Mouse (Mus musculus) embryonic facial prominence, embryonic 11.5 days (tissue): ENCODE data around the gene Nfkbia. TPM values are rescaled to one million over a fixed set of nuclear protein-coding genes. Genes with fewer than 3 reads are reported as not detected.
A peak's percentile ranks its signal among the peaks of the same experiment; 100 is the strongest.

ENCODE experiments used
- ATAC-seq: fragments of 200-750 bp; cut with Nextera tagmentation; replicated peaks from 2 replicates; pipeline ENCODE4 v1.8.0; 2017; ENCODE audit warnings: low read depth; ENCODE audit not compliant: insufficient number of reproducible peaks, low FRiP score, low TSS enrichment
- DNase-seq: peaks from one replicate; pipeline ENCODE4 v3.0.0-alpha.2; 2015; ENCODE audit warnings: low spot score
- H3K27ac ChIP-seq: fragments of 300-500 bp; sonication (generic); replicated peaks from 2 replicates; pipeline ENCODE4 v1.5.1; 2014; ENCODE audit warnings: mild to moderate bottlenecking, low read depth, low read length, control low read depth
- H3K27me3 ChIP-seq: fragments of 300-500 bp; sonication (generic); 2 replicates; pipeline ENCODE4 v1.6.1; 2014; ENCODE audit warnings: mild to moderate bottlenecking, low read length, moderate library complexity, mixed read lengths; ENCODE audit not compliant: control insufficient read depth, insufficient read depth
- H3K36me3 ChIP-seq: fragments of 300-500 bp; sonication (generic); replicated peaks from 2 replicates; pipeline ENCODE4 v1.6.1; 2014; ENCODE audit warnings: low read depth, mild to moderate bottlenecking, low read length, moderate library complexity, mixed read lengths; ENCODE audit not compliant: control insufficient read depth, insufficient read depth
- H3K4me1 ChIP-seq: fragments of 300-500 bp; sonication (generic); 2 replicates; pipeline ENCODE4 v1.6.1; 2014; ENCODE audit warnings: low read length, mixed read lengths; ENCODE audit not compliant: control insufficient read depth, insufficient read depth
- H3K4me2 ChIP-seq: fragments of 300-500 bp; sonication (generic); 2 replicates; pipeline ENCODE4 v1.6.1; 2014; ENCODE audit warnings: low read depth, mild to moderate bottlenecking, control low read depth, low read length, moderate library complexity
- H3K4me3 ChIP-seq: fragments of 300-500 bp; sonication (generic); 2 replicates; pipeline ENCODE4 v1.5.1; 2014; ENCODE audit warnings: low read depth, low read length, control low read depth
- H3K9ac ChIP-seq: fragments of 300-500 bp; sonication (generic); replicated peaks from 2 replicates; pipeline ENCODE4 v1.6.1; 2014; ENCODE audit warnings: mild to moderate bottlenecking, control low read depth, low read length
- H3K9me3 ChIP-seq: fragments of 300-500 bp; sonication (generic); replicated peaks from 2 replicates; pipeline ENCODE4 v1.6.1; 2016; ENCODE audit warnings: mild to moderate bottlenecking, low read length, inconsistent platforms, mixed read lengths; ENCODE audit not compliant: control insufficient read depth
- WGBS: fragments of 180-500 bp; shearing (Covaris S2); extraction: QIAGEN DNeasy Blood & Tissue Kit; methylation state at CpG from one replicate; pipeline ENCODE4 v1.1.7; 2014; 5-methylcytosine and 5-hydroxymethylcytosine counted together
- polyA plus RNA-seq: library from polyadenylated mRNA; unstranded; fragments of >200 nt; fragmentation: Nextera tagmentation; extraction: Ambion mirVana; gene quantifications from 2 replicates; pipeline ENCODE4 v1.2.1, GENCODE M21; 2014

Nfkbia gene
- polyA plus RNA-seq, 1 experiment from 2014 or later = 60.7 TPM

DNA sequence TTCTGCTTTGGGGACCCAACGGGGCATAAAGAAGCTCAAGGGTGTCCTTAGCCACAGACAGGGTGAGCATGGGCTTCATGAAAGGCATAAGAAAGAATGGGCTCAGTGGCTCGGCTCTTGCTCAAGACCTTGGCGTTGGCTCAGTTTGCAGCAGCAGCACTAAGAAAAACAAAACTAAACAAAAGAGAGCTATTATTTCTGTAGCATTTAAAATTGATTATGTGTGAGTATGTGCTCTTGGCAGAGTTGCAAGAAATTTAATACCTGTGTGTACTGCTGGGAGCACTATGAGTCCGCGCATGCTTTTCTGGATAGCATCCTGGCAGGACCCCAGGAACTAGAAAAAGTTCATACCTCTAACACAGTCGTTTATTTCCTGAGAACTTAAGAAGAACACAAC is 30.7 kb downstream of the Nfkbia start:
- no peaks in the 10 kb centered on the region for H3K36me3 ChIP-seq
- no peak overlapping the region for H3K4me3 ChIP-seq
- H3K9ac ChIP-seq = no peak overlapping the region
- H3K27ac ChIP-seq = no peak overlapping the region
- DNase-seq = no peak
- no peaks in the 10 kb centered on the region for H3K9me3 ChIP-seq
- no peak for ATAC-seq
- WGBS = 72% methylated on average over 6 of the region's 6 CpGs
- H3K4me1 ChIP-seq = no peaks in the 10 kb centered on the region; the same call in 1 of the 2 replicates
- no peaks in the 10 kb centered on the region for H3K27me3 ChIP-seq
- H3K4me2 ChIP-seq = no peak overlapping the region

DNA sequence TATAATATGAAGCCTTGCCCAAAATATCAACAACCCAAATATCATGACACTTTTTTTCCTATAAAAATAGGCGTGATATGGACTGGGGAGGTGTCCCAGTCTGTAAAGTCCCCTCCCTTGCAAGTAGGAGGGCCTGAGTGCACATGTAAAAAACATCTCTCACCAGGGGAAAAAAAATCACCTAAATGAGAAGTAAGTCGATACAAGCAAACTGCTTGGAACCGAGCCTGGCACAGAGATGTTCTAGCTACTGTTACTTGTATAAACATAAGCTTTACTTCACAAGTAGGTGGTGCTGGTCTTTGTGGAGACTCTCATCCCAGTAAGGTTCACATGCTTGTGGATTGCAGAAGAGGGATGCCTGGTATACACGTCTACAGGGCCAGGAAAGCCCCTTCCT is 31.5 kb downstream of the Nfkbia start:
- 58% methylated on average over 4 of the region's 4 CpGs for WGBS
- no peaks in the 10 kb centered on the region for H3K9me3 ChIP-seq
- ATAC-seq = no peak
- no peak for DNase-seq
- H3K4me3 ChIP-seq = no peak overlapping the region
- no peaks in the 10 kb centered on the region for H3K4me1 ChIP-seq
- H3K4me2 ChIP-seq = no peak overlapping the region
- no peaks in the 10 kb centered on the region for H3K36me3 ChIP-seq
- no peak overlapping the region for H3K27ac ChIP-seq
- no peaks in the 10 kb centered on the region for H3K27me3 ChIP-seq
- no peak overlapping the region for H3K9ac ChIP-seq

DNA sequence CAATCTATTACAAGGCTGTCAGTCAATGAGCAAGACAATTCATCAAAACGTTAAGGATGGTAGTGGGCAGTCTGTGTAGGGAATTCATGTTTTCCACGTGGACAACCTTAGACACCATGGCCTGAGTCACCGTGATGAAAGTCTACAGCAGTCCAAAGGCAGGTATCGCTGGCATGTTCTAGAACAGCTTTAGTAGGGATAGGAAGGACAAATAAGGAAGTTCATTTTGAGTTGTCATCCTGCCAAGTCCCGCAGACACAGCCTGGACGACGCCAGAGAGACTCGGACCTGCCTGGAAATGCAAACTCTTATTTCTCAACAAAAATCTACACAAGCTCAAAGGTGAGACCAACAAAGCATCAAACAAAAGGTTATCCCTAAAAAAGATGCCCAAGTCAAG is 32.7 kb downstream of the Nfkbia start:
- H3K4me3 ChIP-seq = no peak overlapping the region
- WGBS = 93% methylated on average over 8 of the region's 8 CpGs
- no peaks in the 10 kb centered on the region for H3K36me3 ChIP-seq
- no peaks in the 10 kb centered on the region for H3K27me3 ChIP-seq
- no peak overlapping the region for H3K9ac ChIP-seq
- H3K27ac ChIP-seq = no peak overlapping the region
- H3K9me3 ChIP-seq = no peaks in the 10 kb centered on the region
- H3K4me2 ChIP-seq = no peak overlapping the region
- no peak for DNase-seq
- no peak for ATAC-seq
- H3K4me1 ChIP-seq = no peaks in the 10 kb centered on the region

DNA sequence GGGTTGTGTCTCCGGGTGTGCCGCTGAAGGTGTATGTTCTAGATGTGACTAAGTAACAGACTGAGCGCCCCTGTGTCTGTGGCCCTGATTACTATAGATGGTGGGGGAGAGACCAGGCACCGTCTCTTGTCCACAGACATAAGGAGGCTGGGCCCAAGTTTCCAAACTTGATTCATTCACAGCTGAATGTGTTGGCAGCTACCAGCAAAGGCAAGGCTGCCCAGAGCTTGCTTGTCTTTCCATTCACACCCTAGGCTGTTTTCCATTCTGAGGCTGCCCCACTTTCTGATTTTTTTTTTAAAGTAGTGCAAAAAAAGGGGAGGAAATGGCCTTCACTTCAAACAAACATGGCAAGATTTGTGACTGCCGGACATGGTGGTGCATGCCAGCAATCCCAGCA is 35.6 kb downstream of the Nfkbia start:
- ATAC-seq (no peak), DNase-seq (no peak)
- Histone ChIP-seq H3K36me3 (no peaks in the 10 kb centered on the region), H3K27me3 (no peaks in the 10 kb centered on the region), H3K9ac (no peak overlapping the region), H3K9me3 (no peaks in the 10 kb centered on the region), H3K4me3 (no peak overlapping the region), H3K27ac (no peak overlapping the region), H3K4me2 (no peak overlapping the region), H3K4me1 (no peaks in the 10 kb centered on the region; the same call in 1 of the 2 replicates)
- WGBS = 91% methylated on average over 5 of the region's 5 CpGs

DNA sequence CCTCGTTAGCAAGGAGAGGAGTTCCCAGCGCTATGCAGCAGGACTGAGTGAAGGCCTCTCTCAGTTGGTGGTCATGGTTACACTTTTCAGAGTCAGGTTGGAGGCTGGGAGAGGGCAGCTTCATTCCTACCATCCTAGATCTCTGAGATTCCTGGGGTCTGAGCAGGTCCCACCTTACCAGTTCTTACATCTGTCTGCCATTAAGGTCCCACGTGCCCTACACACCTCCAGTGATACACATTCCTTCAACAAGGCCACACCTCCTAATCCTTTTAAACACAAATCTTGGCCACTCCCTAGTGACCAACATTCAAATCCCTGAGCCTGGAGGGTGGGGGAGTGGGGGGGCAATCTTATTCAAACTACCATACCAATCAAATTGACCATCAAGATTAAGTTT is 36.3 kb downstream of the Nfkbia start:
- Histone ChIP-seq H3K27me3 (no peaks in the 10 kb centered on the region), H3K4me1 (no peaks in the 10 kb centered on the region; the same call in 1 of the 2 replicates)
- no peak for ATAC-seq

DNA sequence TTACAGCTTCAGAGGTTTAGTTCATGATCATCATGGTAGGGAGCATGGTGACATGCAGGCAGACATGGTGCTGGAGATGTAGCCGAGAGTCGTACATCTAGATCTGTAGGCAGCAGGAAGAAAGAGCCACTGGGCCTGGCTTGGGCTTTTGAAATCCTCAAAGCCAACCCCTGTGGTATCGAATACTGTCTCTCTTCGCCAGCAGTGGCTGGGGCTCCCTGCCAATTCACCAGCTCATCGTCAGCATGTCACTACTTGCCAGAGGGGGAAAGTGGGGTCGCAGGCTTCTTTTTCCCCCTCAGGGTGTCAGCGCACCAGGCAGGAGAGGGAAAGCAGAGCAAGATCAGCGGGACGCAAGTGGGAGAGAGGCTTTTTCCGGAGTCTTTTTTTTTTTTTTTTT is 37.2 kb downstream of the Nfkbia start:
- 79% methylated on average over 10 of the region's 10 CpGs for WGBS
- H3K36me3 ChIP-seq = no peaks in the 10 kb centered on the region
- H3K4me2 ChIP-seq = no peak overlapping the region
- H3K4me1 ChIP-seq = no peaks in the 10 kb centered on the region; the same call in 1 of the 2 replicates
- no peak overlapping the region for H3K4me3 ChIP-seq
- no peaks in the 10 kb centered on the region for H3K27me3 ChIP-seq
- H3K9me3 ChIP-seq = no peaks in the 10 kb centered on the region
- DNase-seq (no peak), ATAC-seq (no peak)
- H3K27ac ChIP-seq = no peak overlapping the region
- H3K9ac ChIP-seq = no peak overlapping the region

More for the DNA sequence above, 36.3 kb downstream of the Nfkbia start:
- H3K4me2 ChIP-seq = no peak overlapping the region
- 47% methylated on average over 3 of the region's 3 CpGs for WGBS
- no peaks in the 10 kb centered on the region for H3K9me3 ChIP-seq
- H3K36me3 ChIP-seq = no peaks in the 10 kb centered on the region
- DNase-seq = no peak
- no peak overlapping the region for H3K27ac ChIP-seq
- H3K4me3 ChIP-seq = no peak overlapping the region
- H3K9ac ChIP-seq = no peak overlapping the region

DNA sequence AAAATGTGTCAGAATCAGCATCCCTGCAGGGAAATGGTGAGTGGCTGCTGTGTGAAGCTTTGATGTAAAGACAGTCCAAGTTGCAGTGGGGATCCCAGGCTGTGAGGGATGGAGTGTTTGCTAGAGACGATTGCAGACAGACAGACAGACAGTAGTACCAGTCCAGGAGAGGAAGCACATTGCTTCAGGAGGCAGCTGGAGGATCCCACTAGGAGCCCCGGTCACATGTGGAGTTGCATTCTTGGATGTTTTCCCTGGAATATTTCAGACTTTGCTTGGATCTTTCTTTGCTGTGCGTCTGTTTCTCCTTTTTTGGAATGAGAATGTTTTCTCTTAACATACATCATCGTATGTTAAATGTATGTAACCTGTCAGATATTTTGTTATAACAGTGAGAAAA is 38.5 kb downstream of the Nfkbia start:
- no peak for DNase-seq
- Histone ChIP-seq H3K9ac (no peak overlapping the region), H3K9me3 (no peaks in the 10 kb centered on the region), H3K4me3 (no peak overlapping the region), H3K36me3 (no peaks in the 10 kb centered on the region), H3K4me1 (no peaks in the 10 kb centered on the region; the same call in 1 of the 2 replicates), H3K27ac (no peak overlapping the region), H3K27me3 (no peaks in the 10 kb centered on the region), H3K4me2 (no peak overlapping the region)
- 68% methylated on average over 4 of the region's 4 CpGs for WGBS
- ATAC-seq = no peak

DNA sequence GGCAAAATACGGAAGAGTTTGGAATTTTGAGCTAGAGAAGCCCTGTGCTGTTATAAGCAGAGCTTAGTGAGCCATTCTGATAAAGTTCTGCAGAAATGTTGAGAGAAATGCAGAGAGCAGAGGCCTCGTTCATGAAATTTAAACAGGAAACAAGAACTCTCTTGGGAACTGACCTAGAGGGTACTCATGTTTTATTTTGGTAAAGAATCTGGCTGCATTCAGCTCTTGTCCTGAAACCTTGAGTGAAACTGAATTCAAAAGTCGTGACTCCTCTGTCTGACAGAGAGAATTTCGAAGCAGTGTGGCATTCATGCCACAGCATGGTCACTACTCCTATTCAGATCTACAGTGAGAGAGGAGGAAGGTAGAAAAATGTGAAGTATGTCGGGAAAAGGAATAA is 39.6 kb downstream of the Nfkbia start:
- WGBS = 29% methylated on average over 5 of the region's 5 CpGs
- ATAC-seq = no peak
- H3K27ac ChIP-seq = peak overlapping the region; percentile 54

More for the DNA sequence above, 39.6 kb downstream of the Nfkbia start:
- H3K36me3 ChIP-seq = no peaks in the 10 kb centered on the region
- no peak overlapping the region for H3K4me2 ChIP-seq
- peak; percentile 66 for DNase-seq
- H3K4me1 ChIP-seq = no peaks in the 10 kb centered on the region; the same call in 1 of the 2 replicates
- H3K4me3 ChIP-seq = no peak overlapping the region
- no peak overlapping the region for H3K9ac ChIP-seq
- no peaks in the 10 kb centered on the region for H3K9me3 ChIP-seq
- no peaks in the 10 kb centered on the region for H3K27me3 ChIP-seq
